Mouse (Mus musculus) kidney, embryonic 16.5 days (tissue): Measurements from ENCODE around the gene Ccdc125. TPM values are rescaled to one million over a fixed set of nuclear protein-coding genes. Genes with fewer than 3 reads are reported as not detected.

Experiments
- ATAC-seq: fragments of 200-750 bp; cut with Nextera tagmentation; 2 replicates; pipeline ENCODE4 v1.8.0; 2017; ENCODE audit warnings: moderate TSS enrichment; ENCODE audit not compliant: low FRiP score, low TSS enrichment
- H3K27ac ChIP-seq: fragments of 300-500 bp; sonication (generic); 2 replicates; pipeline ENCODE4 v1.5.1; 2014; ENCODE audit warnings: low read length
- H3K27me3 ChIP-seq: fragments of 300-500 bp; sonication (generic); 2 replicates; pipeline ENCODE4 v1.6.1; 2014; ENCODE audit warnings: low read length, control low read depth, mixed read lengths; ENCODE audit not compliant: insufficient read depth
- H3K36me3 ChIP-seq: fragments of 300-500 bp; sonication (generic); 2 replicates; pipeline ENCODE4 v1.6.1; 2014; ENCODE audit warnings: low read length, control low read depth, mixed read lengths; ENCODE audit not compliant: insufficient read depth
- H3K4me1 ChIP-seq: fragments of 300-500 bp; sonication (generic); 2 replicates; pipeline ENCODE4 v1.6.1; 2014; ENCODE audit warnings: low read length, control low read depth, mixed read lengths; ENCODE audit not compliant: insufficient read depth
- H3K4me2 ChIP-seq: fragments of 300-500 bp; sonication (generic); replicated peaks from 2 replicates; pipeline ENCODE4 v1.6.1; 2014; ENCODE audit warnings: low read depth, low read length
- H3K4me3 ChIP-seq: fragments of 300-500 bp; sonication (generic); 2 replicates; pipeline ENCODE4 v1.5.1; 2014; ENCODE audit warnings: mild to moderate bottlenecking, low read length
- H3K9ac ChIP-seq: fragments of 300-500 bp; sonication (generic); replicated peaks from 2 replicates; pipeline ENCODE4 v1.6.1; 2014; ENCODE audit warnings: low read length
- H3K9me3 ChIP-seq: fragments of 300-500 bp; sonication (generic); 2 replicates; pipeline ENCODE4 v1.6.1; 2016; ENCODE audit warnings: low read length, control low read depth
- WGBS: fragments of 180-500 bp; shearing (Covaris S2); extraction: QIAGEN DNeasy Blood & Tissue Kit; methylation state at CpG from one replicate; pipeline ENCODE4 v1.1.7; 2014; 5-methylcytosine and 5-hydroxymethylcytosine counted together
- polyA plus RNA-seq: library from polyadenylated mRNA; unstranded; fragments of >200 nt; fragmentation: Nextera tagmentation; extraction: Ambion mirVana; gene quantifications from 2 replicates; pipeline ENCODE4 v1.2.1, GENCODE M21; 2015

The Ccdc125 gene
- polyA plus RNA-seq, 1 experiment from 2014 or later: 7.2 TPM

GRCm38 (mm10) chr13:100659864-100660456 lies 9.6 kb upstream of the Ccdc125 start:
- peak; percentile 42; the same call in 1 of the 2 replicates for ATAC-seq
- H3K9ac ChIP-seq: no peak overlapping the region
- H3K27ac ChIP-seq: no peak overlapping the region
- H3K4me3 ChIP-seq: no peak overlapping the region
- H3K27me3 ChIP-seq: no peaks in the 10 kb centered on the region
- H3K9me3 ChIP-seq: no peaks in the 10 kb centered on the region
- H3K4me1 ChIP-seq: no peaks in the 10 kb centered on the region
- no peak overlapping the region for H3K4me2 ChIP-seq
- 34% methylated on average over 4 of the region's 4 CpGs for WGBS
- H3K36me3 ChIP-seq: peaks cover 8% of the 10 kb centered on the region; the same call in 1 of the 2 replicates

DNA sequence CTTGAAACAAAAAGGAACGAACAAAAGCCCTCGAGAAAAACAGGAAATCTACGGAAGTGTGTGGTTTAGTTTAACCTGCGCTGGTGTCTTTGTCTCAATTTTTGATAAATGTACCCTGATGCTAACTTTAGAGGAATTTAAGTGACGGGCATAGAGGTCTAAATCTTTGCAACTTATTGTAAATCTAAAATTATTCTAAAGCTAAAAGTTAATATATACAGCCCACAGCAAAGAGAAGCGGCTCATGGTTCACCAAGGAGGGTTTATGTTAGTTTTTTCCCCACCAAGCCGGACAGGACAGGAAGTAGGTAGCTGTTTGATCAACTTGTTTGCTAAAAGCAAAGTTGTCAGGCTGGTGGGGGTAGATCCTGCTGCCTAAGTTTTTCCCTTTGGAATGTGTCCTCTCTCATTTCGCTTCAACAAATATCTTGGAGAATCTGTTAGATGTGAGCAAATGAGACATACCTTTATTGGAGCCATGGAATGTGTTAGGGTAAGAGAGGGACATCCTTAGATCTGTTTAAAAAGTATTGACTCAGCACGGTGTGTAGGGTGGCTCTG lies 744 bp downstream of the Ccdc125 start:
- ATAC-seq: no peak
- Histone ChIP-seq H3K4me2 (peak overlapping the region; percentile 78), H3K9ac (peak overlapping the region; percentile 84), H3K9me3 (peaks cover 5% of the 10 kb centered on the region; the same call in 1 of the 2 replicates), H3K4me3 (peak overlapping the region; percentile 59), H3K27me3 (no peaks in the 10 kb centered on the region), H3K4me1 (peaks cover 6% of the 10 kb centered on the region; the same call in 1 of the 2 replicates), H3K27ac (no peak overlapping the region; the same call in 1 of the 2 replicates), H3K36me3 (peaks cover 9% of the 10 kb centered on the region; the same call in 1 of the 2 replicates)
- 39% methylated on average over 9 of the region's 9 CpGs for WGBS

- H3K27me3 ChIP-seq: no peaks in the 10 kb centered on the region
- H3K9me3 ChIP-seq: peaks cover 5% of the 10 kb centered on the region; the same call in 1 of the 2 replicates
- 72% methylated on average over 15 of the region's 15 CpGs for whole genome bisulfite sequencing
- H3K4me1 ChIP-seq: no peaks in the 10 kb centered on the region
- H3K9ac ChIP-seq: no peak overlapping the region
- H3K4me3 ChIP-seq: no peak overlapping the region
- no peak for ATAC-seq
- H3K4me2 ChIP-seq: no peak overlapping the region
- no peaks in the 10 kb centered on the region for H3K36me3 ChIP-seq
- no peak overlapping the region for H3K27ac ChIP-seq
Measured at GRCm38 (mm10) chr13:100675936-100676635, 6.6 kb downstream of the Ccdc125 start.

GRCm38 (mm10) chr13:100681615-100682014 lies 12.1 kb downstream of the Ccdc125 start:
- no peak for ATAC-seq
- no peak overlapping the region for H3K27ac ChIP-seq
- no peak overlapping the region for H3K4me3 ChIP-seq
- no peaks in the 10 kb centered on the region for H3K9me3 ChIP-seq
- no peaks in the 10 kb centered on the region for H3K36me3 ChIP-seq
- H3K4me2 ChIP-seq: no peak overlapping the region
- H3K27me3 ChIP-seq: no peaks in the 10 kb centered on the region
- no peak overlapping the region for H3K9ac ChIP-seq
- 86% methylated on average over 8 of the region's 8 CpGs for WGBS
- no peaks in the 10 kb centered on the region for H3K4me1 ChIP-seq

- H3K27me3 ChIP-seq: no peaks in the 10 kb centered on the region
Measured at GRCm38 (mm10) chr13:100682837-100683236, 13.3 kb downstream of the Ccdc125 start.

GRCm38 (mm10) chr13:100684355-100684754 lies 14.8 kb downstream of the Ccdc125 start:
- 71% methylated on average over 2 of the region's 2 CpGs for WGBS
- no peaks in the 10 kb centered on the region for H3K4me1 ChIP-seq
- ATAC-seq: no peak
- no peaks in the 10 kb centered on the region for H3K36me3 ChIP-seq
- H3K27me3 ChIP-seq: no peaks in the 10 kb centered on the region
- H3K9me3 ChIP-seq: no peaks in the 10 kb centered on the region
- H3K9ac ChIP-seq: no peak overlapping the region
- no peak overlapping the region for H3K4me2 ChIP-seq
- no peak overlapping the region for H3K4me3 ChIP-seq
- H3K27ac ChIP-seq: no peak overlapping the region

More at GRCm38 (mm10) chr13:100682837-100683236, 13.3 kb downstream of the Ccdc125 start:
- H3K4me2 ChIP-seq: no peak overlapping the region
- no peaks in the 10 kb centered on the region for H3K9me3 ChIP-seq
- H3K27ac ChIP-seq: no peak overlapping the region
- no peaks in the 10 kb centered on the region for H3K36me3 ChIP-seq
- no peak overlapping the region for H3K9ac ChIP-seq
- no peak overlapping the region for H3K4me3 ChIP-seq
- 73% methylated on average over 2 of the region's 2 CpGs for WGBS
- ATAC-seq: no peak
- no peaks in the 10 kb centered on the region for H3K4me1 ChIP-seq

DNA sequence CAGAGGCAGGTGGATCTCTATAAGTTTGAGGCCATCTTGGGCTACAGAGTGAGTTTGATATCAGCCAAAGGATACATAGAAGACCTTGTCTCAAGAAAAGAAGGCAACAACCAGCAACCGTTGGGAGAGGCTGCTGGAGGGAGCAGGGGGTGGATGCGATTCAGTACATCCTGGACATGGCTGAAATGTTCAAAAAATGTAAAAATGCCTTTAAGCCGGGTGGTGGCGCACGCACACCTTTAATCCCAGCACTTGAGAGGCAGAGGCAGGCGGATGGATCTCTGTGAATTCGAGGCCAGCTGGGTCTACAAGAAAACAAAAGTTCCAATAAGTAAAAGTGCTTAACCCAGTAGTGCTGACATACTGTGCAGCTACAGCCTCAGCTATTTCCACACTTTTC lies 18.0 kb downstream of the Ccdc125 start:
- Histone ChIP-seq H3K36me3 (no peaks in the 10 kb centered on the region), H3K9me3 (no peaks in the 10 kb centered on the region), H3K27ac (no peak overlapping the region), H3K9ac (no peak overlapping the region), H3K4me1 (no peaks in the 10 kb centered on the region), H3K4me2 (no peak overlapping the region), H3K4me3 (no peak overlapping the region), H3K27me3 (no peaks in the 10 kb centered on the region)
- ATAC-seq: no peak
- 72% methylated on average over 7 of the region's 7 CpGs for WGBS

- Histone ChIP-seq H3K27ac (no peak overlapping the region), H3K9me3 (no peaks in the 10 kb centered on the region), H3K27me3 (no peaks in the 10 kb centered on the region), H3K9ac (no peak overlapping the region), H3K4me1 (no peaks in the 10 kb centered on the region), H3K4me2 (no peak overlapping the region), H3K4me3 (no peak overlapping the region), H3K36me3 (peaks cover 48% of the 10 kb centered on the region)
- ATAC-seq: no peak
- WGBS: 90% methylated on average over 3 of the region's 3 CpGs
Measured at GRCm38 (mm10) chr13:100697541-100697940, 28.0 kb downstream of the Ccdc125 start.

DNA sequence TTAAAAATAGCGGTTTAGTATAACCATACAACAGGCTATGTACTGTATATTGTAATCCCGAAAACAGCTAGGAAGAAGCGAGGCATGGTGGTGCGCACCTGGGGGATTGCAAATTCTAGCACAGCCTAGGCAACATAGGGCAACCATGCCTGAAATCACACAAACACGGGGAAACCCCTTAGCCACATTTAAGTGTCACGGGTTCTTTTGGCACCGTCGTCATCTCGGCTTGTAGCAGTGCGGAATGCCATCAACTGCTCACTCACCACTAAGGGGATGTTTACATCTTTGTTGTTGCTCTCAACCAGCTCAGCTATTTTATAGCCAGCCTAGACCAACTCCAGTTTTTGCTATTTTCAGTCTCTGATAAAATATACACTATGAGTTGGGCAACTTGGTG lies 29.3 kb downstream of the Ccdc125 start:
- no peaks in the 10 kb centered on the region for H3K4me1 ChIP-seq
- H3K9me3 ChIP-seq: 0 out of 2 replicates have a peak, but pooled peaks cover 2% of the 10 kb centered on the region
- H3K36me3 ChIP-seq: peaks cover 60% of the 10 kb centered on the region
- no peak overlapping the region for H3K27ac ChIP-seq
- ATAC-seq: no peak
- H3K27me3 ChIP-seq: no peaks in the 10 kb centered on the region
- H3K4me2 ChIP-seq: no peak overlapping the region
- H3K4me3 ChIP-seq: no peak overlapping the region
- 95% methylated on average over 10 of the region's 10 CpGs for WGBS
- no peak overlapping the region for H3K9ac ChIP-seq

DNA sequence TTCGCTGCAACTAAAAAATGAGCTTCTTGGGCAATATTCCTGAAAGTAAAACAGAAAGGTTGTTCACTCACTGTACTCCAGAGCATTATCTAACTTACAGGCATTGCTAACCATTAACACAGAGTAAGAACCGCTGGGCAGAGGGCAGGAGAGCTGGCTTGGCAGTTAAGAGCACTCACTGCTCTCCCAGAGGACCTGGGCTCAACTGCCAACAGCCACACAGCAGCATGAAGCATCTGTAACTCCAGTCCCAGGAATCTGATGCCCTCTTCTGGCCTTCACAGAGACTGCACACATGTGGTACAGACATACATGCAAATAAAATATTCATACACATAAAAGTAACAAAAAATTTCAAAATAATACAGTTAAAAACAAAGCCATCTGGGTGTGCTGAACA lies 34.0 kb downstream of the Ccdc125 start:
- no peak overlapping the region for H3K4me3 ChIP-seq
- H3K4me1 ChIP-seq: no peaks in the 10 kb centered on the region
- 0 out of 2 replicates have a peak, but pooled peaks cover 3% of the 10 kb centered on the region for H3K9me3 ChIP-seq
- 89% methylated on average over 2 of the region's 2 CpGs for whole genome bisulfite sequencing
- H3K4me2 ChIP-seq: no peak overlapping the region
- peaks cover 77% of the 10 kb centered on the region for H3K36me3 ChIP-seq
- H3K27ac ChIP-seq: no peak overlapping the region
- no peak; the same call in 1 of the 2 replicates for ATAC-seq
- no peaks in the 10 kb centered on the region for H3K27me3 ChIP-seq
- H3K9ac ChIP-seq: no peak overlapping the region
